ENCODE assay signal across 9 mouse cellular contexts in the genomic region with DNA sequence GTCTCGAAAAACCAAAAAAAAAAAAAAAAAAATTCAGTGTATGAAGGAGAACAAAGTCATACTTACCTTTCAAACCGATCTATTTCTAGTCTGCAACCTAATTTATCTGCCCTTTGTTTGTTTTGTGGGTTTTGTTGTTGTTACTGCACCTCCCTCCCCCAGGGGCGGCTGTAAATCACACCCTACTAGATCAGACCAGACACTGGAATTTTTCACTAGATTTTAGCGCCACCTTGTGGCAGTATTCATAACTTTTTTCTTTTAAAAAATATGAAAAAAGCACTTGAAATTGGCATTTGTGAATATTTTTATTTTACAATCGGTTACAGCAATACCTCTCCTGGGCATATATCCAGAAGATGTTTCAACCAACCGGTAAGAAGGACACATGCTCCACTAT. TPM values are rescaled to one million over a fixed set of nuclear protein-coding genes. Genes with fewer than 3 reads are reported as not detected.
A peak's percentile ranks its signal among the peaks of the same experiment; 100 is the strongest.
DNase-seq lines count a peak whose midpoint lies in the region; ATAC-seq and TF ChIP-seq lines count a peak whose summit lies in the region.
"Had no signal": no experiment of that assay in that cellular context is flagged by ENCODE, and none has a peak within 500 bp of the region (broad histone marks: within the 10 kb centered on the region; RNA-seq: fewer than 3 reads in every experiment).

No protein-coding gene starts in this region.

- H3K9ac ChIP-seq in forebrain, postnatal 0 days: no peak overlapping the region
- H3K9ac ChIP-seq in forebrain, embryonic 15.5 days (replicated peaks): no peak overlapping the region

- ATAC-seq in forebrain, postnatal 0 days: no peak
- no peak for ATAC-seq in forebrain, embryonic 15.5 days (replicated peaks)

- intact Hi-C loops in heart, postnatal 14 days (cut with DNase I): loop anchor here (1.0 kb wide), 1 partner anchor 176 kb away; no protein-coding TSS in a partner anchor

- H3K4me1 ChIP-seq in forebrain, postnatal 0 days (ENCODE audit: insufficient read depth): peaks cover 12% of the 10 kb centered on the region
- peaks cover 18% of the 10 kb centered on the region for H3K4me1 ChIP-seq in forebrain, embryonic 15.5 days

- no peak overlapping the region for H3K27ac ChIP-seq in forebrain, postnatal 0 days (ENCODE audit: low read depth, low read length)
- H3K27ac ChIP-seq in forebrain, embryonic 15.5 days (replicated peaks): no peak overlapping the region

- H3K36me3 ChIP-seq in forebrain, postnatal 0 days (ENCODE audit: insufficient read depth): no peaks in the 10 kb centered on the region
- H3K36me3 ChIP-seq in forebrain, embryonic 15.5 days: no peaks in the 10 kb centered on the region
- H3K36me3 ChIP-seq: G1E had no signal

- peak; percentile 90 for DNase-seq in forebrain, postnatal 0 days
- peak; percentile 58 to 65 for DNase-seq in right cerebral cortex, postnatal 10 days (ENCODE audit: low spot score in 2 of 2)
- DNase-seq in right cerebral cortex, postnatal 25 days: no peak
- peak; percentile 48 to 65 for DNase-seq in cerebellum, adult 18-20 months
- peak; percentile 42 to 72 for DNase-seq in heart, postnatal 14 days
- peak; percentile 81 for DNase-seq in lung, postnatal 25 days (ENCODE audit: low spot score)
- DNase-seq in spleen, postnatal 14 days (ENCODE audit: low spot score in 2 of 2): no peak

- H3K27me3 ChIP-seq in forebrain, postnatal 0 days (ENCODE audit: insufficient read depth, low read length): no peaks in the 10 kb centered on the region
- H3K27me3 ChIP-seq in forebrain, embryonic 15.5 days: no peaks in the 10 kb centered on the region

- no peaks in the 10 kb centered on the region for H3K9me3 ChIP-seq in forebrain, postnatal 0 days (ENCODE audit: low read length)
- no peaks in the 10 kb centered on the region for H3K9me3 ChIP-seq in forebrain, embryonic 15.5 days

- H3K4me2 ChIP-seq in forebrain, postnatal 0 days (ENCODE audit: low read depth): no peak overlapping the region
- H3K4me2 ChIP-seq in forebrain, embryonic 15.5 days (replicated peaks): no peak overlapping the region

- 14% methylated on average over 6 of the region's 6 CpGs for WGBS in forebrain, postnatal 0 days
- 11% methylated on average over 6 of the region's 6 CpGs for WGBS in forebrain, embryonic 15.5 days

- H3K4me3 ChIP-seq in forebrain, postnatal 0 days (ENCODE audit: low read depth, low read length): no peak overlapping the region
- H3K4me3 ChIP-seq in forebrain, embryonic 15.5 days: no peak overlapping the region

- TF ChIP-seq CTCF in forebrain, postnatal 0 days (IDR thresholded peaks at IDR 0.05; ENCODE audit: low read depth): peak; percentile 65

RNA-seq across cellular contexts. Expression of gene Rhob, which starts 2.7 kb away (rescaled TPM):
- 278 and 289 TPM in 2 replicates for total RNA-seq in forebrain, postnatal 0 days (2014; rRNA removed)
- 69.9 and 78.9 TPM in 2 replicates for polyA plus RNA-seq in forebrain, postnatal 0 days (2015; fragmentation: Nextera tagmentation; extraction: Ambion mirVana)
- polyA plus RNA-seq in forebrain, embryonic 15.5 days (2015; fragmentation: Nextera tagmentation; extraction: Ambion mirVana): 73.8 and 77.6 TPM in 2 replicates
- total RNA-seq in heart, postnatal 14 days (2021): 100 to 1,000 TPM; 220 to 235 TPM

Comparison
In these comparisons a context has a peak if more than half of its experiments do, and no peak if none do; other contexts are left out.
1. DNase-seq: peak in forebrain, postnatal 0 days (single experiment), right cerebral cortex, postnatal 10 days (2 of 2), cerebellum, adult 18-20 months (2 of 2), heart, postnatal 14 days (2 of 2) and lung, postnatal 25 days (single experiment); none in right cerebral cortex, postnatal 25 days (single experiment) and spleen, postnatal 14 days (0 of 2).